Mouse (Mus musculus): ENCODE measurements at regions not wholly inside any gene's neighbourhood (a gene's known extent, or its start where the extent isn't known, plus 50 kb on each side); places are given as distances from the start of the nearest gene placed in this dataset.

- in situ Hi-C loops (cut with MboI; ENCODE audit: low pct_unique_long_range_greater_than_20kb in 1 of 2, low sequenced_read_pairs in 2 of 2, unreplicated experiment in 1 of 2): no loop called here
Observed at GRCm38 (mm10) chr6:50977381-50977780, 323.1 kb upstream of the Npvf start.

- in situ Hi-C loops (cut with MboI; ENCODE audit: low pct_unique_long_range_greater_than_20kb in 1 of 2, low sequenced_read_pairs in 2 of 2, unreplicated experiment in 1 of 2): no loop called here
Observed at GRCm38 (mm10) chr6:50978016-50978415, 323.8 kb upstream of the Npvf start.

- in situ Hi-C loops (cut with MboI; ENCODE audit: low pct_unique_long_range_greater_than_20kb in 1 of 2, low sequenced_read_pairs in 2 of 2, unreplicated experiment in 1 of 2): no loop called here
Observed at GRCm38 (mm10) chr6:50978571-50978970, 324.3 kb upstream of the Npvf start.

GRCm38 (mm10) chr6:50979764-50980163 is 325.5 kb upstream of the Npvf start:
- in situ Hi-C loops (cut with MboI; ENCODE audit: low pct_unique_long_range_greater_than_20kb in 1 of 2, low sequenced_read_pairs in 2 of 2, unreplicated experiment in 1 of 2): no loop called here

GRCm38 (mm10) chr6:50980311-50980710 is 326.1 kb upstream of the Npvf start:
- in situ Hi-C loops (cut with MboI; ENCODE audit: low pct_unique_long_range_greater_than_20kb in 1 of 2, low sequenced_read_pairs in 2 of 2, unreplicated experiment in 1 of 2): no loop called here

- in situ Hi-C loops (cut with MboI; ENCODE audit: low pct_unique_long_range_greater_than_20kb in 1 of 2, low sequenced_read_pairs in 2 of 2, unreplicated experiment in 1 of 2): no loop called here
Observed at GRCm38 (mm10) chr6:50981702-50982309, 327.6 kb upstream of the Npvf start.

GRCm38 (mm10) chr6:50982856-50983255 is 328.6 kb upstream of the Npvf start:
- in situ Hi-C loops (cut with MboI; ENCODE audit: low pct_unique_long_range_greater_than_20kb in 1 of 2, low sequenced_read_pairs in 2 of 2, unreplicated experiment in 1 of 2): no loop called here

- in situ Hi-C loops (cut with MboI; ENCODE audit: low pct_unique_long_range_greater_than_20kb in 1 of 2, low sequenced_read_pairs in 2 of 2, unreplicated experiment in 1 of 2): no loop called here
Observed at GRCm38 (mm10) chr6:50983511-50984099, 329.4 kb upstream of the Npvf start.

- in situ Hi-C loops (cut with MboI; ENCODE audit: low pct_unique_long_range_greater_than_20kb in 1 of 2, low sequenced_read_pairs in 2 of 2, unreplicated experiment in 1 of 2): no loop called here
Observed at GRCm38 (mm10) chr6:50984157-50984905, 330.1 kb upstream of the Npvf start.

GRCm38 (mm10) chr6:50986270-50986924 is 332.2 kb upstream of the Npvf start:
- in situ Hi-C loops (cut with MboI; ENCODE audit: low pct_unique_long_range_greater_than_20kb in 1 of 2, low sequenced_read_pairs in 2 of 2, unreplicated experiment in 1 of 2): no loop called here

GRCm38 (mm10) chr6:50988561-50988960 is 334.3 kb upstream of the Npvf start:
- in situ Hi-C loops (cut with MboI; ENCODE audit: low pct_unique_long_range_greater_than_20kb in 1 of 2, low sequenced_read_pairs in 2 of 2, unreplicated experiment in 1 of 2): no loop called here

GRCm38 (mm10) chr6:50991528-50992125 is 337.4 kb upstream of the Npvf start:
- in situ Hi-C loops (cut with MboI; ENCODE audit: low pct_unique_long_range_greater_than_20kb in 1 of 2, low sequenced_read_pairs in 2 of 2, unreplicated experiment in 1 of 2): no loop called here

GRCm38 (mm10) chr6:50993952-50994351 is 339.7 kb upstream of the Npvf start:
- in situ Hi-C loops (cut with MboI; ENCODE audit: low pct_unique_long_range_greater_than_20kb in 1 of 2, low sequenced_read_pairs in 2 of 2, unreplicated experiment in 1 of 2): no loop called here

- in situ Hi-C loops (cut with MboI; ENCODE audit: low pct_unique_long_range_greater_than_20kb in 1 of 2, low sequenced_read_pairs in 2 of 2, unreplicated experiment in 1 of 2): no loop called here
Observed at GRCm38 (mm10) chr6:51002713-51003112, 348.5 kb upstream of the Npvf start.

GRCm38 (mm10) chr6:51006074-51006591 is 351.9 kb upstream of the Npvf start:
- in situ Hi-C loops (cut with MboI; ENCODE audit: low pct_unique_long_range_greater_than_20kb in 1 of 2, low sequenced_read_pairs in 2 of 2, unreplicated experiment in 1 of 2): no loop called here

GRCm38 (mm10) chr6:51009526-51010340 is 355.5 kb upstream of the Npvf start:
- in situ Hi-C loops (cut with MboI; ENCODE audit: low pct_unique_long_range_greater_than_20kb in 1 of 2, low sequenced_read_pairs in 2 of 2, unreplicated experiment in 1 of 2): no loop called here

GRCm38 (mm10) chr6:51010536-51010935 is 356.3 kb upstream of the Npvf start:
- in situ Hi-C loops (cut with MboI; ENCODE audit: low pct_unique_long_range_greater_than_20kb in 1 of 2, low sequenced_read_pairs in 2 of 2, unreplicated experiment in 1 of 2): no loop called here
